Mouse (Mus musculus) brain, embryonic 14.5 days (tissue): ENCODE measurements at regions not wholly inside any gene's neighbourhood (a gene's known extent, or its start where the extent isn't known, plus 50 kb on each side); places are given as distances from the start of the nearest gene placed in this dataset.

Experiments used
- CTCF ChIP-seq: fragments of 200-500 bp; IDR thresholded peaks from 2 replicates; pipeline ENCODE4 v1.5.1; 2012; ENCODE audit warnings: inconsistent platforms, mild to moderate bottlenecking, moderate library complexity, borderline replicate concordance; ENCODE audit not compliant: insufficient read depth, insufficient read length; ENCODE audit errors: extremely low read depth
- POLR2A ChIP-seq: fragments of 200-500 bp; IDR thresholded peaks from 2 replicates; pipeline ENCODE4 v1.6.1; 2012; ENCODE audit warnings: mild to moderate bottlenecking, inconsistent platforms, borderline replicate concordance; ENCODE audit not compliant: poor library complexity, insufficient read depth, insufficient read length, severe bottlenecking; ENCODE audit errors: extremely low read depth

GRCm38 (mm10) chr13:85557821-85558220, 268.9 kb upstream of the Rasa1 start:
- no peak for TF ChIP-seq CTCF
- no peak for TF ChIP-seq POLR2A
